Mouse (Mus musculus) heart, adult 8-10 months (tissue): ENCODE results near the gene Hdc. TPM values are rescaled to one million over a fixed set of nuclear protein-coding genes. Genes with fewer than 3 reads are reported as not detected.

Experiments
- DNase-seq: peaks from one replicate; pipeline ENCODE4 v3.0.0; 2022; ENCODE audit warnings: low spot score
- total RNA-seq, 4 experiments: library from RNA; stranded (reverse); gene quantifications; 2 replicates each; pipeline ENCODE4 v1.2.4; 2022

The Hdc gene
- total RNA-seq, 4 experiments from 2014 or later = 0.46 to 4.2 (median 1.2) TPM

- DNase-seq = no peak
Measured at GRCm38 (mm10) chr2:126601918-126602600, 17.0 kb downstream of the Hdc start.

- DNase-seq = no peak
Measured at GRCm38 (mm10) chr2:126600533-126600932, 18.6 kb downstream of the Hdc start.

GRCm38 (mm10) chr2:126599005-126599404, 20.1 kb downstream of the Hdc start:
- no peak for DNase-seq

GRCm38 (mm10) chr2:126598359-126598758, 20.7 kb downstream of the Hdc start:
- no peak for DNase-seq

- DNase-seq = no peak
Measured at GRCm38 (mm10) chr2:126597279-126598241, 21.5 kb downstream of the Hdc start.

- no peak for DNase-seq
Measured at GRCm38 (mm10) chr2:126596347-126597072, 22.6 kb downstream of the Hdc start.

- DNase-seq = peak; percentile 60
Measured at GRCm38 (mm10) chr2:126593831-126594610, 25.1 kb downstream of the Hdc start.

GRCm38 (mm10) chr2:126591304-126591703, 27.8 kb downstream of the Hdc start:
- DNase-seq = no peak

- no peak for DNase-seq
Measured at GRCm38 (mm10) chr2:126587468-126587867, 31.6 kb downstream of the Hdc start.

- no peak for DNase-seq
Measured at GRCm38 (mm10) chr2:126584621-126585369, 34.3 kb downstream of the Hdc start.

GRCm38 (mm10) chr2:126583960-126584359, 35.1 kb downstream of the Hdc start:
- no peak for DNase-seq

- no peak for DNase-seq
Measured at GRCm38 (mm10) chr2:126579282-126579681, 39.8 kb downstream of the Hdc start.

GRCm38 (mm10) chr2:126577362-126577761, 41.7 kb downstream of the Hdc start:
- DNase-seq = no peak

GRCm38 (mm10) chr2:126575391-126576176, 43.5 kb downstream of the Hdc start:
- DNase-seq = no peak

- DNase-seq = no peak
Measured at GRCm38 (mm10) chr2:126572747-126573146, 46.4 kb downstream of the Hdc start.

GRCm38 (mm10) chr2:126572163-126572562, 46.9 kb downstream of the Hdc start:
- no peak for DNase-seq

- peak; percentile 36 for DNase-seq
Measured at GRCm38 (mm10) chr2:126563411-126564105, 55.5 kb downstream of the Hdc start.

GRCm38 (mm10) chr2:126560094-126560493, 59.0 kb downstream of the Hdc start:
- DNase-seq = no peak

GRCm38 (mm10) chr2:126555533-126555932, 63.6 kb downstream of the Hdc start:
- DNase-seq = no peak
